Mouse (Mus musculus) mesoderm, embryonic 11.5 days (tissue): ENCODE results near the gene Fcrl5.
"Not testable (repeated sequence)": the region's sequence is repeated elsewhere in the genome, so short reads cannot be mapped to it uniquely, and the experiment has no call there.

ENCODE experiments used
- DNase-seq: peaks from one replicate; pipeline ENCODE4 v3.0.0-alpha.2; 2012; ENCODE audit warnings: low read depth, low spot score

The Fcrl5 gene

DNA sequence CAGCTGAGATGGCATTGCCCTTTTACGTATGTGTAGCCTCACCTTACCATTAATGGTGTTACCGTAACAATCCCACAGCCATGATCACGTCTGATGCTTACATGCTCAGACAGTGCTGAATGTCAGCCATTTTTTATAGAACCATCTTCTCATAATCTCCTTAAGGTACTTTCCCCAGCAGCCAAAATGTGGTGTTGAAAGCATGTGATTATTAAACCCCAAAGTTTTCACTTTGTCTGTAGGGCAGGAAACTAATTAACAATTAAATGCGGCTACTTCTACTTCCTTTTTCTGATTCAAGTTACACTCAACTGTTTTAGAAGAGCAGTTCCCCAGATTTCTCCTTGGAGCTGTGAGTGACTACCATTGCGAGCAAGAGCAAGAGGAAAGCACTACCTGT is at the start of gene Fcrl5:
Fcrl5 (plus strand) TSS at position 295 of the 400 bp plus-strand sequence.
- DNase-seq = no peak

DNA sequence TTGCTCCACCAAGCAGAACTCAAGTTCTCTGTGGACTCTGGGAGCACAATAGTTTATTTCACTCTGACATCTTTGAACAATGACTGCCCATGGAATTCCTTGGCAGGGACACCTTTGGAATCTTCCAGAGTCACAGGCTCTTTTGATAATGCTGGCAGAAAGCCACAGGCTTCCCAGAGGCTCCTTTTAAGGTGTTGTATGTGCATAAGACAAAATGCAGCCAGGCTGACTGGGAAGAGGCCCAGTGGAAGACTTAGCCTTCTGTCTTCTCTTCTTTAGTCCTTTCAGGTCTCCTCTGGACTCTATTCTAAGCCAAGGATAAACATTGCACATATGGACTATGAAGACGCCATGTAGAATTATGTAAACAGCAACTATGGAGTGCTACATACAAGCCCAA is 44.6 kb upstream of the Fcrl5 start:
- no peak for DNase-seq

DNA sequence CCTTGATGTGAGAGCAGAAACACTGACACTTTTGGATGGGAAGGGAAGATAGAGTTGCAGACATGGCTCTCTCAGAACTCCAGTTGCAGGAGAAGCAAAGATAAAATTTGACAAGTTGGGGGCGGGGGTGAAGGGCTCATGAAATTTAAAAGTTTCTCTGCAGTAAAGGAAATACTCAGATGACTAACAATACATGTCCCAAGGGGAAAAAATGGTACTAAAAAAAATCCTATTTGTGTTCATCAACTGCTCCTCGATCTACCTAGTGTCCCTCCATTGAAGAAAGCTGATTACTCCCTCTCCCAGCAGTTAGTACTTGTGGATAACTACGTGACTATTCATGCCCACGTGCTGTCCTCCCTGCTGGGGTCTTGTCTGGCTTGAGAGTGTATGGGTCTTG is 36.8 kb upstream of the Fcrl5 start:
- no peak for DNase-seq

DNA sequence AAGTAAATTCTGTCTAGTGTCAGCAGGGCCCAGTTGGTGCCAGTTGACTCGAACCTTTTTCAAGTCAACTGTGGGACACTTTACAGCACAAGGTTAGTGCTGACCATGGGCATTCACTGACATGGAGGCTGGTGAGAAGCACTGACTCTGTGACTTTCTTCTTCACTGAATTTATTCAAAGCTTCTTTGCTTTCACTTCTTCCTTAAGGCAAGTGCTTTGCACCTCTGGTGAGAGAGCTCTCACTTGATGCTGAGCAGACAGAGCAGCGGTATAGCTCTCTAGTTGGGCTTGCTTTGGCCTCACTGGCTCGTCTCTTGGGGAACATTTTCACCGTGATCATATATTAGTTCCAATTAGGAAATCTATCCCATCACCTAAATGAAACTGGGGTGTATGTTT is 35.7 kb upstream of the Fcrl5 start:
- DNase-seq = no peak

DNA sequence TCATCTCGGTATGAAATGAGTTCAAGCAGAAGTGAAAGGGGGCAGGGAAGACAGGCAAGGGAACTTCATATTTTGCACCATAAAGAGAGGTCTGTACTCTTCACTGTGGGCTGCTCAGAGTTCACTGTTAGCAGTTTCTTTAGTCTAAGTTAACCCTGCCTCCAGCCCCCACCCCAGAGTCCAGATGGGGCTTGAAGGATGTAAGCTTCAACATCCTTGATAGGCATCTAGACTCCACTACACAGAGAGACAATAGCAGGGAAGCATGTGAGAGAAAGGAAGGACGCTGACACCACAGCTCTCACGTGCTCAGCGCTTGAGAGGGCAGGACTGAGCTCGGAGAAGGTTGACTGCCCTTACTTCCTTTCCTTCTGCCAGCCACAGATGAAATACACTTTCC is 34.3 kb upstream of the Fcrl5 start:
- no peak for DNase-seq

DNA sequence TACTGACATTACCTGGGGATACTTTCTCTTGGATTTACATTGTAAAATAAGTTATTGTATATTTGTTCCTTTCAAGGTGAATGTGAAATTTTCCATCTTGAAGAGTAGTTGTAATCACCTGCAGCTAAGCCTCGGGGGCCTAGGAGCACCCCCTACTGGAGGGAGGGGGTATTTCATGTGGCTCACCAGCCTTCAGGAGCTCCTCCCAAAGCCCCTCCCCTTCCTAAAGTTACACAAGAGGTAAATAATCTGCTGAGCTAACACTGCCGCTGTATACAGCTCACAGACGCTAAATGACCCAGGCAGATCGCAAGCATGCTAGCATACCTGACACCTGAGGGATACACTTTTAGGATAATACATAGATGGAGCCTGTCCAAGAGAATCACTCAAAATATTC is 27.4 kb upstream of the Fcrl5 start:
- DNase-seq = peak; percentile 61

DNA sequence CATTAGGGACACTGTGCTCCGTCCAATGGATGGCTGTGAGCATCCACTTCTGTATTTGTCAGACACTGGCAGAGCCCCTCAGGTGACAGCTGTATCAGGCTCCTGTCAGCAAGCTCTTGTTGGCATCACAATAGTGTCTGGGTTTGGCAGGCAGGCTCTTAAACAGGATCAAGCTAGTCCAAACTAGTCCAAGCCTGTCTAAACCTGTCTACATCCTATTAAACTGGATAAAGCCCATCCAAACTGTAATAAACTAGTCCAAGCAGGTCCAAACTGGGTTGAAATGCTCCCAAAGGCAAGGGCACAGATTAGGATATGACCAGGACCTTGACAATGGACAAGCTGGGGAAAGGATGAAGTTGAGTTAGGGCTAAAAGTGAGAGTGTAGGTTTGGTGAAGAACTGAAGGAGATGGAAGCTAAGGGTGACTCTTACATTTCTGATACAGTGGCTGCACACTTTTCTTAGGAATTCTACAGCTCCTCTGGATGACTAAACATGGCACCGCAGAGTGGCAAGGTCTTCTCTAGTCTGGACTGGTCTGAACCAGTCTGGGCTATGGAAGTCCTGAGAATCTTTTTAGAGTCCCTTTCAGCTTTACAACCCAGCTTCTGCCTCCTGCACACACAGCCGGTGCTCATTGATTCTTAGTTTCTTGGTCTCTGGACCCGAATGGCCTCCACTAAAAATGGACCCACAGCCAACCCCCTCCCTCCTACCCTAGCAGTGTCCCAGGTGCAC is 26.2 kb upstream of the Fcrl5 start:
- DNase-seq = no peak

DNA sequence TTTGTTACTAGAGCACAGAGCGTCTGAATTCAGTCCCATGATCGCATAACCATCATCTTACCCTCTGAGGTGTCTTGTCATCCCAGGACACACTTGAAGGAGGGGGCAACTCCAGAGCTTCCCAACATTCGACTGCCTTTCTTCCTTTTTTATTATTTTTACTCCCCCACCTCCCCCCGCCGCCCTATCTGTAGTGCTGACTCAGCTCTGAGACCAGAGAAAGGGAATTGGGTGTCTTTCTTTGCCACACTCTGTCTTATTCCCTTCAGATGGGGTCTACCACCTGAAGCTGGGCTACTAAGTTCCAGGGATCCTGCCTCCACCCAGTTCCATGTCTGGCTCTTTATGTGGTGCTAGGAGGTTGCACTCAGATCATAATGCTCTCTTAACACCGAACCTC is 25.0 kb upstream of the Fcrl5 start:
- no peak for DNase-seq

DNA sequence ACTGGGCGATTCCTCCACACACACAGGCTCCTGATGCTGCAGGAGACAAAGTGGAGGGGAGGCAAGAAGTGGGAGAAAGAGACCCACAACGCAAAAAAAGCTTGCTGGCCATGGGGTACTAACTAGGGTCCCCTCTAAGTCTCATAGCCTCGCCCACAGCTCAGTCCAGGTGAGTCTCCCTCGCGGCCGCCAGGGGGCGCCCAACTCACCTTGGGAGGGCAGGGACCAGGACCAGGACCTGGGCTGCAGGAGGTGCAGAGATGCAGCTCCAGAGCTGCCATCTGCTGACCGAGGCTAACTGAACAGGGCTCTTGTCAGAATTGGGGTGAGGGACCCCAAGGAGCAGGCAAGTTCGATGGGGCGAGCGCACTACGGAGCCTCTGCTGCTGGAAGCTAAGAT is 24.4 kb upstream of the Fcrl5 start:
- peak; percentile 71 for DNase-seq

DNA sequence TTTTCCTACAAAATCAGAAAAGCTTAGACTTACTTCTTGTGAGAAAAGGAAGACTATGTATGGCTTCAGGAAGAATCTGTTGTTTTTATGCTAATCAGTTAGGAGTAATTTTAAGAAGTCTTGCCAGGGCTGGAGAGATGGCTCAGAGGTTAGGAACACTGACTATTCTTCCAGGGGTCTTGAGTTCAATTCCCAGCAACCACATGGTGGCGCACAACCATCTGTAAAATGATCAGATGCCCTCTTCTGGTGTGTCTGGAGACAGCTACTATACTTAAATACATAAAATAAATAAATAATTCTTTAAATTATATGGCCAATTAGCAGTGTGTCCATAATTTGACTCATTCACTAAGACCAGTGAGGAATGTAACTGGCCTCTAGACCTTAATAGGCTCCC is 14.9 kb upstream of the Fcrl5 start:
- no peak for DNase-seq

DNA sequence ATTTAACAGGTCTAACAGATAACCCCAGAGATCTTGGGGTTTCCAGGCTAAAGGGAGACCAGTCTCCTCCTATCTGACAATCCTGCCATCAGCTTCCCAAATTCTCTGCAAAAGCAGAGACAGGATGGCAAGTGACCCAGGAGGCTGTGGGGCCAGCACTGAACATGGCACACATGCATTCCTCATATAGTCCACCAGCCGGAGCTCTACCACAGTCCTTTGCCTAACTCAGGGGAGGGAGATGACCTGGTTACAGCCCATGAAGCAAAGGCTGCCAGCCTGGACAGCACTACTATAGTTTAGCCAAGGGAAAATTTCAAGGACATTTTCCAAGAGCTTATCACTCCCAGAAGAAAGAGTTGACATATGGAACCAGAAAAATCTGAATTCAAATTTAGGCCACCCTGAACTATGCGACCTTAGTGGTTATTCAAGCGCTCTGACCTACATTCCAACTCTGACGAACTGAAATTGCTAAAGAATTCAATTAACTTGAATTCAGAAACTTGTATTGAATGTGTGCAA is 13.1 kb upstream of the Fcrl5 start:
- no peak for DNase-seq

DNA sequence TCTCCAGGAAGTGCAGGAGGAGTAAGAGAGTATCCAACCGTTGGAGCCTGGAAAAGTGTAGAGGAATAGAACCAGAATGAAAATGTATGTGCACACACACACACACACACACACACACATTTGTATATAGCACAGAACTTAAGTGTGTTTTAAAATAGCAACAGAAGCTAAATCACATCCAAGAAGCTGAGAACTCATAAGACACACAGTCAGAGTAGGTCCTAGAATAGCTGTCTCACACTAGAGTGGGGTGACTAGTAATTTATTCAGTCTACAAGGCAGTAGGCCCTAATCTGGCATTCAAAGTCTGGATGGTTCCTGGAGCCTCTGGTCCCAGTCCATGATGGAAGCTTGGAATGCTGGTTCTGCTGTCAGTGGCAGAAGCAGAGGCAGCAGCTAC is 5.0 kb downstream of the Fcrl5 start:
- DNase-seq = no peak

DNA sequence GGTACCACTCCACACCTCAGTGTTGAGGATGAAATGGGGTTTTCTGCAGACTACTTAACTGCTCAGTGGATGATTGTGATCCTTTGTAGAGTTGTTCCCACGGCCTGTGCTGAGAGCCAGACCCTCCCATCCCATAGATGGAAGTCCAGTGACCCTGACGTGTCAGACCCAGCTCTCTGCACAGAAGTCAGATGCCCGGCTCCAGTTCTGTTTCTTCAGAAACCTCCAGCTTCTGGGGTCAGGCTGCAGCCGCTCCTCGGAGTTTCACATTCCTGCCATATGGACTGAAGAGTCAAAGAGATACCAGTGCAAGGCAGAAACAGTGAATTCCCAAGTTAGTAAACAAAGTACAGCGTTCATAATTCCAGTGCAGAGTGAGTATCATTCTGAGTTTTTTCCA is 8.4 kb downstream of the Fcrl5 start:
- DNase-seq = no peak

DNA sequence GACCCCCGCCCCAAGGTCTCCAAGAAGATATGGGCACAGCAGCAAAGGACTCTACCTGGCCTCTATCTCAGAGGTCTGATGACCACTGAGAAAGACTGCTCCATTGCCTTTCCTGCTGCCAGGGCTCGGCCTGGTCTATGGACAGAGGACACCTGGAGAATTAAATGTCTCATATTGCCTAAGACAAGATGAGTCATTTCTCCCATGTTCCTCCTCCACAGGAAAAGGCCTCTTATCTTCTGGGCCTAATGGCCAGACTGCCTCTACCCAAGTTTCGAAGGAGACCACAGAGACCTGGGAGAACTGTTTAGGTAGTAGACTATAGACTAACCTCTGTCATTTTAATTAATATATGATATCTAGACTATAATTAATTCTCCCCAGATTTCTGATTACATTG is 29.9 kb downstream of the Fcrl5 start:
- DNase-seq = no peak

DNA sequence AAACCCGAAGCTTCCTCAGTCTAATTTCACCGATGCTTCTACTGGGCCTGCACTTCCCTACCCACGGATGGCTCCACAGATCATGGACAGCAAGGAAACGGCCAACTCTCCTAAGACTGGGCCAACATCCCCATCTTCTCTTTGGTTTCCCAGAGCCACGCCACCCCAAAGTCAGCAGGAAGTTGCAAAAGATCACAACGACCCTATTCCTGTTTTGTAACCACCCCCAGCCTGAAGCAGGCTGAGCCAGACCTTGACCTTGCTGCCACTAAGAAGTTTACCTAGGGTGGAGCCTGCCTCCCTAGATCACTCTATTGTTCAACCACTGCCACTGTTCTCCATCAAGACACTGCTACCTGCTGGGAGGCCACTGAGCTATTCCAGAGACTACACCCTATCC is 31.4 kb downstream of the Fcrl5 start:
- no peak for DNase-seq

DNA sequence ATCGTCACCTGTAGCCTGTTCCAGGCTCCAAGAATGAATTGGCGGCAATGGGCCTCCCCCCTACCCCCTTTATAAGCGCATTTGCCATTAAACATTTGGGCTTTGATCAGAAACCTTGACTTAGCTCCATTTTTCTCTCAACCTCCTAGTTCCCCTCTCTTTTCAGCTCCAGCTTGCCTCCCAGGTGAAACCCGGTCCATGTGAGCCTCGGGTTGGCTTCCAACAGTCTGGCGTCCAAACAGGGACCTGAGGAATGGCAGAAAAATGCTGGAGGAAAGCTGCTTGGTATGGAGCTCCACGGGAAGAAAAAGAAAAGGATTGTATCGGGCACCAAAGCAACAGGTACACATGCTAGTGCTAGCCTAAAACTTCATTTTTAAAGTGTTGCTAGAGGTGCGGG is 31.8 kb downstream of the Fcrl5 start:
- no peak for DNase-seq

DNA sequence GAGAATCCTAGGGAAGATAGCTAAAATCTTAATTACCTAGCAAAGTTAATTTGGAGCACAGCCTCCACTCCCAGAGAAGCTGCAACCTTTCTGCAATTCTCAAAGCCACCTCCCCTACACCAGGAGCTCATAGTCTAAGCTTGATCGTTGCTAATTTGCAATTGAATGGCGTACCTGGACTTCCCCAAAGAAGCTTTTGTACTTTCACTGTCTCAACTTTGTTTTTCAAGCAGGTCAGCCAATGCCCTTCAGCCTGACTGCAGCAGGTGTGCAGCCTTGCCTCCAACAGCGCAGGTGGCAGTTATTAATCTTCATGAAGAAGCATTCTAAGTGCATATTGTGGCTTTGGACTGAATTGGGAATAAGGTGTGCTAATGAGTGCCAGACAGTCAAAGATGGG is 42.4 kb downstream of the Fcrl5 start:
- DNase-seq = not testable (repeated sequence)

DNA sequence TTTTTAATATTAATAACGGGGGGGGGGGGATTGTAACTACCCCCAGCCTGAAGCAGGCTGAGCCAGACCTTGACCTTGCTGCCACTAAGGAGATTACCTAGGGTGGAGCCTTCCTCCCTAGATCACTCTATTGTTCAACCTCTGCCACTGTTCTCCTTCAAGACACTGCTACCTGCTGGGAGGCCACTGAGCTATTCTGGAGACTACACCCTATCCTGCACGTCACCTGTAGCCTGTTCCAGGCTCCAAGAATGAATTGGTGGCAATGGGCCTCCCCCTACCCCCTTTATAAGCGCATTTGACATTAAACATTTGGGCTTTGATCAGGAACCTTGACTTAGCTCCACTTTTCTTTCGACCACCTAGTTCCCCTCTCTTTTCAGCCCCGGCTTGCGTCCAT is 43.0 kb downstream of the Fcrl5 start:
- DNase-seq = not testable (repeated sequence)

DNA sequence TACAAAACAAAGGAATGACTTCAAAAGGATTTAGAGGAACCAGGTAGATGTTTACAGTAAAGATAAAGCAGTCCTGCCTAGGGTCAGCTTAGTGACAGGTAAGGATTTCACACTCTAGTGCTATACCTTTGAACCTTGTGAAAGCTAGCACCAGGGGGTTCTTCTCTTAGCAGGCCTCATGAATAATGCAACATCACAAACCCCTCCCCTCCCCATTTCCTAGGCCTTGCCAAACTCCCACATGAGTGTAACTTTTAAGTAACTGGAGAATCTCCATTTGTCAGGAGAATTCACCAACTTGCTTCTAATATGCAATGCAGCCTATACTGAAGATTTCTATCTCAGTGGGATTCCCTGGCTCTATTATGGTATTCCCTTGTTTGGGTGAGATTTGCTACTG is 43.7 kb downstream of the Fcrl5 start:
- DNase-seq = not testable (repeated sequence)

DNA sequence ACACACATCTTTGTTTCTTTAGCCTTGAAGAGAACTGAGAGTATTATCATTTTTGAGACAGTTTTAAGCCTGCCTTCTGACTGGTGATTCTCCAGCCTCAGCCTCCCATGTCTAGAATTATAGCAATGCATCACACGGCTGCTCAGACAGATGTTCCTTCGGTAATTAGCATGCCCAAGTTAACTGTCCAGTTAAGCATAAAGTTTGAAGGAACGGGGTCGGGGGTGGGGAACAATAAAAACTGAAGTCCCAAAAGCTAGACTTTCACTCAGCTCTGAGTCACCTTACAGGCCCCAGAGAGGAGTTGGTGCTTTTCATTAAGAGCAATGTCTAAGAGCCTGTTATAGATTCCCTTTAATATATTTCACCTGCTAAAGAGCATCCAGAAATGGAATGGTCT is 51.8 kb downstream of the Fcrl5 start:
- no peak for DNase-seq

DNA sequence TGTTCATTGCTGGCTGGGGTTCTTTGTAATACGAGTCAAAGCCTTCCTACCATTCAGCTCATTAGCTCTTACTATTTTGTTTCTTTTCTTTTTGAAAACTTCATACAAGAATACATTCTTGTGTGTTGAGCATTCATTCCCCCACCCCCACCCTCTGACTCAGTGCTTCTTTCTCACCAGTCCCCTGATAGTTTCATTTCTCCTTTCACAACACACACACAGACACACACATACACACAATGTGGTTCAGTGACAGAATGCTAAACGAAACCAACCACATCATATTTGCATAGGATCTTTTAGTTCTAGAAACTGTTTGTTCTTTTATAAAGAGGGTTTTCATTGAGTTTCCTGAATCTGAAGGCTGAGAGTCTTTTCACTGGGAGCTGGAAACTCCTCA is 52.3 kb downstream of the Fcrl5 start:
- no peak for DNase-seq

DNA sequence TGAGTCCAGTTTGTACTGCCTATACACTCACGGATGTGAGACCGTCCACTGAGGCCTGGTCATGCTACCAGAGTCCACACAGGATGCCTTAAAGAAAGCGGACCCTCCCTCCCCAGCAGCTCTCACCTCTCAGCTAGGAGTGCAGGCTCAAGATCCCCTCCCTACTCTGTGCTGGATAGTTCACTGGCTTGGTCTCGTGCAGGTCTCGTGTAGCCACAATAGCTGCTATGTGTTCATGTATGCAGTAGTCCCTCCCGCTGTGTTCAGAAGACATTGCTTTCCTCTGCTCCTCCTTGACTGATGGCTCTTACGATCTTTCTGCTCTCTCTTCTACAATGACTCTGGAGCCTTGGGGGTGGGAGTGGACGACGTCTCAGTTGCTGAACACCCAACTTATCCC is 62.7 kb downstream of the Fcrl5 start:
- DNase-seq = no peak

DNA sequence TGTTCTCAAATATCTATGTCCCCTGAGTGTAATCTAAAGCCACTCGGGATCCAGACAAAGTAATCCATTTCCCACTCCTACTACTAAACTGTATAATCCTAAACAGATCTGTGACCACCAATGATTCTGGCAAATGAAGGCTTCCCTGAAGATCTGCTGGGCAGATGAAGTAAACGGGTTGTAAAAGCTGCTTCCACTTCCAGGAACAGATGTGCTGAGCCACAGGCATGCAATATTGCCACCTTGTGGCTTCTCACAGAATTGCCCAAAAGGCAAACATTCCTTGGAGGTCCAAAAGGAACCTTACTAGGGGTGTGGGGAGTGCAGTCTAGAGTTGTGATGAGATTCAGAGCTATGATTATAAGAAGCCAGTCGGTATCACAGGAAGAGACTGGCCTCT is 63.5 kb downstream of the Fcrl5 start:
- peak; percentile 85 for DNase-seq
